Mouse (Mus musculus) cerebellum, adult 18-20 months (tissue): ENCODE measurements at regions not wholly inside any gene's neighbourhood (a gene's known extent, or its start where the extent isn't known, plus 50 kb on each side); places are given as distances from the start of the nearest gene placed in this dataset.
"Not testable (repeated sequence)": the region's sequence is repeated elsewhere in the genome, so short reads cannot be mapped to it uniquely, and the experiment has no call there.

ENCODE experiments used
- DNase-seq, 2 experiments: peaks; one replicate each; pipeline ENCODE4 v3.0.0; 2021

GRCm38 (mm10) chr4:81712378-81712777 is 269.8 kb upstream of the Mpdz start:
- DNase-seq: no peak

- no peak for DNase-seq
Observed at GRCm38 (mm10) chr4:81695182-81695581, 252.6 kb upstream of the Mpdz start.

- no peak for DNase-seq
Observed at GRCm38 (mm10) chr4:81677205-81677604, 234.6 kb upstream of the Mpdz start.

GRCm38 (mm10) chr4:81674871-81675270 is 232.3 kb upstream of the Mpdz start:
- DNase-seq: no peak

GRCm38 (mm10) chr4:81673398-81674265 is 231.0 kb upstream of the Mpdz start:
- DNase-seq: no peak

GRCm38 (mm10) chr4:81671986-81672385 is 229.4 kb upstream of the Mpdz start:
- no peak for DNase-seq

- DNase-seq: no peak
Observed at GRCm38 (mm10) chr4:81669181-81669580, 226.6 kb upstream of the Mpdz start.

GRCm38 (mm10) chr4:81661096-81661495 is 218.5 kb upstream of the Mpdz start:
- DNase-seq: no peak

- no peak for DNase-seq
Observed at GRCm38 (mm10) chr4:81628496-81628828, 185.8 kb upstream of the Mpdz start.

- DNase-seq: no peak
Observed at GRCm38 (mm10) chr4:81627714-81628495, 185.3 kb upstream of the Mpdz start.

GRCm38 (mm10) chr4:81625348-81625934 is 182.8 kb upstream of the Mpdz start:
- no peak for DNase-seq

GRCm38 (mm10) chr4:81624111-81624510 is 181.5 kb upstream of the Mpdz start:
- DNase-seq: no peak

GRCm38 (mm10) chr4:81621391-81622137 is 178.9 kb upstream of the Mpdz start:
- DNase-seq: no peak

- DNase-seq: no peak
Observed at GRCm38 (mm10) chr4:81617191-81617590, 174.6 kb upstream of the Mpdz start.

- DNase-seq: no peak
Observed at GRCm38 (mm10) chr4:81611191-81611590, 168.6 kb upstream of the Mpdz start.

GRCm38 (mm10) chr4:81600396-81600795 is 157.8 kb upstream of the Mpdz start:
- no peak for DNase-seq

GRCm38 (mm10) chr4:81597390-81597789 is 154.8 kb upstream of the Mpdz start:
- no peak for DNase-seq

GRCm38 (mm10) chr4:81593431-81593830 is 150.8 kb upstream of the Mpdz start:
- DNase-seq: not testable (repeated sequence)

- DNase-seq: no peak
Observed at GRCm38 (mm10) chr4:81582546-81582945, 139.9 kb upstream of the Mpdz start.

- peak; percentile 79 to 81 for DNase-seq
Observed at GRCm38 (mm10) chr4:81580553-81580952, 137.9 kb upstream of the Mpdz start.

GRCm38 (mm10) chr4:81579389-81580110 is 136.9 kb upstream of the Mpdz start:
- peak in 1 of 2 experiments; percentile 45 for DNase-seq

GRCm38 (mm10) chr4:81578981-81579380 is 136.4 kb upstream of the Mpdz start:
- peak; percentile 55 to 58 for DNase-seq
